Mouse (Mus musculus) C2C12 (cell line): ENCODE results near the gene Lrp2.

Source experiments
- CEBPB ChIP-seq: IDR thresholded peaks from one replicate; pipeline ENCODE4 v1.6.1; 2011; ENCODE audit warnings: low read depth, mild to moderate bottlenecking, control low read depth, moderate library complexity
- CTCF ChIP-seq: IDR thresholded peaks from one replicate; pipeline ENCODE4 v1.5.1; 2011; ENCODE audit not compliant: control insufficient read depth, insufficient read depth, insufficient read length
- FOSL1 ChIP-seq: IDR thresholded peaks from one replicate; pipeline ENCODE4 v1.8.0; 2011; ENCODE audit warnings: mild to moderate bottlenecking, low read length; ENCODE audit not compliant: poor library complexity, insufficient read depth, severe bottlenecking
- MAX ChIP-seq: IDR thresholded peaks from one replicate; pipeline ENCODE4 v1.6.1; 2011; ENCODE audit warnings: mild to moderate bottlenecking, control low read depth
- MYOD1 ChIP-seq: IDR thresholded peaks from one replicate; pipeline ENCODE4 v1.6.1; 2011; ENCODE audit warnings: low read depth; ENCODE audit not compliant: control insufficient read depth, insufficient read length
- MYOG ChIP-seq: IDR thresholded peaks from one replicate; pipeline ENCODE4 v1.6.1; 2011; ENCODE audit not compliant: control insufficient read depth, insufficient read length; ENCODE audit errors: extremely low read depth
- USF1 ChIP-seq: IDR thresholded peaks from one replicate; pipeline ENCODE4 v1.6.1; 2011; ENCODE audit warnings: low read depth, mild to moderate bottlenecking, control low read depth, moderate library complexity

GRCm38 (mm10) chr2:69574934-69575333, 10.9 kb downstream of the Lrp2 start:
- no peak for TF ChIP-seq CTCF
- no peak for TF ChIP-seq USF1
- no peak for TF ChIP-seq MAX
- no peak for TF ChIP-seq MYOD1
- no peak for TF ChIP-seq CEBPB
- no peak for TF ChIP-seq MYOG
- no peak for TF ChIP-seq FOSL1
